Mouse (Mus musculus): ENCODE results near the gene Caln1. TPM values are rescaled to one million over a fixed set of nuclear protein-coding genes. Genes with fewer than 3 reads are reported as not detected.

The Caln1 gene
- polyA plus RNA-seq, 1 experiment: not detected

GRCm38 (mm10) chr5:130553916-130554315, 184.7 kb downstream of the Caln1 start:
- no peaks in the 10 kb centered on the region for H3K4me1 ChIP-seq (ENCODE audit: control insufficient read depth, insufficient read depth, low read length)

GRCm38 (mm10) chr5:130563146-130563545, 193.9 kb downstream of the Caln1 start:
- 83% methylated on average over 3 of the region's 3 CpGs for WGBS
- Histone ChIP-seq H3K4me1 (ENCODE audit: control insufficient read depth, insufficient read depth, low read length) (no peaks in the 10 kb centered on the region), H3K27ac (ENCODE audit: insufficient read depth, low read depth, low read length) (no peak overlapping the region), H3K4me3 (ENCODE audit: insufficient read depth, low read depth, low read length) (no peak overlapping the region)
- no peak for TF ChIP-seq POLR2A (IDR thresholded peaks at IDR 0.05; ENCODE audit: insufficient read depth, low read depth, low read length)
- no peak for TF ChIP-seq CTCF (IDR thresholded peaks at IDR 0.05; ENCODE audit: insufficient read depth, low read depth, low read length)

More at GRCm38 (mm10) chr5:130553916-130554315, 184.7 kb downstream of the Caln1 start:
- TF ChIP-seq POLR2A (IDR thresholded peaks at IDR 0.05; ENCODE audit: insufficient read depth, low read depth, low read length) (no peak), CTCF (IDR thresholded peaks at IDR 0.05; ENCODE audit: insufficient read depth, low read depth, low read length) (no peak)
- WGBS: 80% methylated on average over 4 of the region's 4 CpGs
- Histone ChIP-seq H3K4me3 (ENCODE audit: insufficient read depth, low read depth, low read length) (no peak overlapping the region), H3K27ac (ENCODE audit: insufficient read depth, low read depth, low read length) (no peak overlapping the region)

GRCm38 (mm10) chr5:130566002-130566401, 196.7 kb downstream of the Caln1 start:
- Histone ChIP-seq H3K4me1 (ENCODE audit: control insufficient read depth, insufficient read depth, low read length) (no peaks in the 10 kb centered on the region), H3K27ac (ENCODE audit: insufficient read depth, low read depth, low read length) (no peak overlapping the region), H3K4me3 (ENCODE audit: insufficient read depth, low read depth, low read length) (no peak overlapping the region)
- 78% methylated on average over 3 of the region's 3 CpGs for WGBS
- no peak for TF ChIP-seq POLR2A (IDR thresholded peaks at IDR 0.05; ENCODE audit: insufficient read depth, low read depth, low read length)
- no peak for TF ChIP-seq CTCF (IDR thresholded peaks at IDR 0.05; ENCODE audit: insufficient read depth, low read depth, low read length)

- Histone ChIP-seq H3K4me1 (ENCODE audit: control insufficient read depth, insufficient read depth, low read length) (no peaks in the 10 kb centered on the region), H3K4me3 (ENCODE audit: insufficient read depth, low read depth, low read length) (no peak overlapping the region)
- WGBS: 82% methylated on average over 2 of the region's 2 CpGs
Observed at GRCm38 (mm10) chr5:130577581-130577980, 208.3 kb downstream of the Caln1 start.

GRCm38 (mm10) chr5:130584042-130584441, 214.8 kb downstream of the Caln1 start:
- Histone ChIP-seq H3K4me3 (ENCODE audit: insufficient read depth, low read depth, low read length) (no peak overlapping the region), H3K4me1 (ENCODE audit: control insufficient read depth, insufficient read depth, low read length) (no peaks in the 10 kb centered on the region), H3K27ac (ENCODE audit: insufficient read depth, low read depth, low read length) (no peak overlapping the region)
- TF ChIP-seq POLR2A (IDR thresholded peaks at IDR 0.05; ENCODE audit: insufficient read depth, low read depth, low read length) (no peak), CTCF (IDR thresholded peaks at IDR 0.05; ENCODE audit: insufficient read depth, low read depth, low read length) (no peak)
- WGBS: 83% methylated on average over 3 of the region's 3 CpGs

More at GRCm38 (mm10) chr5:130577581-130577980, 208.3 kb downstream of the Caln1 start:
- H3K27ac ChIP-seq (ENCODE audit: insufficient read depth, low read depth, low read length): no peak overlapping the region
- TF ChIP-seq POLR2A (IDR thresholded peaks at IDR 0.05; ENCODE audit: insufficient read depth, low read depth, low read length): no peak
- no peak for TF ChIP-seq CTCF (IDR thresholded peaks at IDR 0.05; ENCODE audit: insufficient read depth, low read depth, low read length)

- Histone ChIP-seq H3K4me3 (ENCODE audit: insufficient read depth, low read depth, low read length) (no peak overlapping the region), H3K4me1 (ENCODE audit: control insufficient read depth, insufficient read depth, low read length) (no peaks in the 10 kb centered on the region), H3K27ac (ENCODE audit: insufficient read depth, low read depth, low read length) (no peak overlapping the region)
- TF ChIP-seq CTCF (IDR thresholded peaks at IDR 0.05; ENCODE audit: insufficient read depth, low read depth, low read length) (no peak), POLR2A (IDR thresholded peaks at IDR 0.05; ENCODE audit: insufficient read depth, low read depth, low read length) (no peak)
- WGBS: 91% methylated on average over 4 of the region's 4 CpGs
Observed at GRCm38 (mm10) chr5:130586257-130586656, 217.0 kb downstream of the Caln1 start.

- no peak for TF ChIP-seq CTCF (IDR thresholded peaks at IDR 0.05; ENCODE audit: insufficient read depth, low read depth, low read length)
- no peak for TF ChIP-seq POLR2A (IDR thresholded peaks at IDR 0.05; ENCODE audit: insufficient read depth, low read depth, low read length)
- no peak overlapping the region for H3K4me3 ChIP-seq (ENCODE audit: insufficient read depth, low read depth, low read length)
- 49% methylated on average over 6 of the region's 6 CpGs for WGBS
- H3K27ac ChIP-seq (ENCODE audit: insufficient read depth, low read depth, low read length): no peak overlapping the region
- no peaks in the 10 kb centered on the region for H3K4me1 ChIP-seq (ENCODE audit: control insufficient read depth, insufficient read depth, low read length)
Observed at GRCm38 (mm10) chr5:130596541-130596940, 227.3 kb downstream of the Caln1 start.

GRCm38 (mm10) chr5:130613657-130614056, 244.4 kb downstream of the Caln1 start:
- H3K4me1 ChIP-seq (ENCODE audit: control insufficient read depth, insufficient read depth, low read length): no peaks in the 10 kb centered on the region
- no peak for TF ChIP-seq POLR2A (IDR thresholded peaks at IDR 0.05; ENCODE audit: insufficient read depth, low read depth, low read length)
- TF ChIP-seq CTCF (IDR thresholded peaks at IDR 0.05; ENCODE audit: insufficient read depth, low read depth, low read length): no peak
- no peak overlapping the region for H3K27ac ChIP-seq (ENCODE audit: insufficient read depth, low read depth, low read length)
- WGBS: 98% methylated on average over 3 of the region's 3 CpGs
- H3K4me3 ChIP-seq (ENCODE audit: insufficient read depth, low read depth, low read length): no peak overlapping the region

GRCm38 (mm10) chr5:130614209-130614608, 245.0 kb downstream of the Caln1 start:
- H3K4me1 ChIP-seq (ENCODE audit: control insufficient read depth, insufficient read depth, low read length): no peaks in the 10 kb centered on the region
- no peak overlapping the region for H3K27ac ChIP-seq (ENCODE audit: insufficient read depth, low read depth, low read length)
- no peak for TF ChIP-seq CTCF (IDR thresholded peaks at IDR 0.05; ENCODE audit: insufficient read depth, low read depth, low read length)
- TF ChIP-seq POLR2A (IDR thresholded peaks at IDR 0.05; ENCODE audit: insufficient read depth, low read depth, low read length): no peak
- WGBS: 56% methylated on average over 3 of the region's 3 CpGs
- no peak overlapping the region for H3K4me3 ChIP-seq (ENCODE audit: insufficient read depth, low read depth, low read length)

GRCm38 (mm10) chr5:130620060-130620459, 250.8 kb downstream of the Caln1 start:
- no peak overlapping the region for H3K4me3 ChIP-seq (ENCODE audit: insufficient read depth, low read depth, low read length)
- 52% methylated on average over 7 of the region's 7 CpGs for WGBS
- TF ChIP-seq POLR2A (IDR thresholded peaks at IDR 0.05; ENCODE audit: insufficient read depth, low read depth, low read length): no peak
- no peak for TF ChIP-seq CTCF (IDR thresholded peaks at IDR 0.05; ENCODE audit: insufficient read depth, low read depth, low read length)
- H3K27ac ChIP-seq (ENCODE audit: insufficient read depth, low read depth, low read length): no peak overlapping the region
- no peaks in the 10 kb centered on the region for H3K4me1 ChIP-seq (ENCODE audit: control insufficient read depth, insufficient read depth, low read length)

All from olfactory bulb, adult 2 months (tissue).